Mouse (Mus musculus) neutrophil, adult 5-6 weeks (primary cell): Measurements from ENCODE around the gene Gtf2h2. TPM values are rescaled to one million over a fixed set of nuclear protein-coding genes. Genes with fewer than 3 reads are reported as not detected.
A peak's percentile ranks its signal among the peaks of the same experiment; 100 is the strongest.
"Not testable (repeated sequence)": the region's sequence is repeated elsewhere in the genome, so short reads cannot be mapped to it uniquely, and the experiment has no call there.

ENCODE experiments used
- ATAC-seq: fragments of 151-379, 151-347 bp; 2 replicates; pipeline ENCODE4 v1.8.0; 2017; ENCODE audit warnings: mild to moderate bottlenecking, moderate TSS enrichment; ENCODE audit not compliant: insufficient number of reproducible peaks, poor library complexity, low FRiP score, severe bottlenecking; ENCODE audit errors: extremely low read depth
- total RNA-seq: library from RNA; stranded (forward); fragments of 200-1000 nt; gene quantifications from 2 replicates; pipeline ENCODE4 v1.2.3, GENCODE M21; 2017

The Gtf2h2 gene
- total RNA-seq, result 64.0 and 70.1 TPM in 2 replicates

- ATAC-seq, result peak; percentile 91
These were observed at the start of gene Gtf2h2 for GRCm38 (mm10) chr13:100492061-100492787. Gene Gtf2h2 (minus strand): TSS chr13:100492579.

DNA sequence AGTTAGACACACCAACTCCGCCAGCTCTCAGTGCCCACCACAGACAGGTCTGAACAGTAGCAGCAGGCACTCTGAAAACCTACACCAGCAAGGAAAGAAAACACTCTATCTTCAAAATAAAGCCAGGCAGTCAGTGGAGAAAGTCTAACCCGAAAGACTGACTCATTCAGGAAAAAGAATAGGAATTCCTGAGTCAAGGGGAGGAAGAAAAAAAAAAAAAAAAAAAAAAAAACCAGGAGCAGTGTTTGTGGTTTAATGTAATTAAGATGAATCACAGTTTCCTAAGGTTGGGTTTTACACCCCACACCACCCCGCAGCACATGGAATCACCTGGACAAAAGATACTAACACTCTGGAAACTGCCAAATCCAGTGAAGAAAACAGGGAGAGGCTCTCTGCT, 43.8 kb upstream of the Gtf2h2 start:
- no peak for ATAC-seq

- no peak for ATAC-seq
These were observed 40.5 kb upstream of the Gtf2h2 start for GRCm38 (mm10) chr13:100532788-100533365.

DNA sequence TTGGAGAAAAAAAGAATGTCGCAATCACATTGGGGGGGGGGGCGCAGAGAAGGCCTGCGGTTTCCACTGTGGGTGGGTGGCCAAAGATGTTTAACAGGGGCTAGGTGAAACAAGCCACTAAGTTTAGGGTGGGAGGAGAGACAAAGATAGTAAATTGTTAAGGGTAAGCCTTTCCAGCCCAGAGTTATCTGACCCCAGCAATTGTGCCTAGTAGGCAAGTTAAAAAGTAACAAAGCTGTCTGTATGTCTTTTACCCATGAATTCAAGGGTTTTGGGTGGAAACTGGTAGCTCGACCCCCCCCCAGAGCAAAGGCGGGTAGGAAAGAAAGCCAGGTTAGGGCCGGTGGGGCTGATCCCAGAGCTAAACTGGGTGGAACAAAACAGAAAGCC, 34.3 kb upstream of the Gtf2h2 start:
- ATAC-seq, result no peak

DNA sequence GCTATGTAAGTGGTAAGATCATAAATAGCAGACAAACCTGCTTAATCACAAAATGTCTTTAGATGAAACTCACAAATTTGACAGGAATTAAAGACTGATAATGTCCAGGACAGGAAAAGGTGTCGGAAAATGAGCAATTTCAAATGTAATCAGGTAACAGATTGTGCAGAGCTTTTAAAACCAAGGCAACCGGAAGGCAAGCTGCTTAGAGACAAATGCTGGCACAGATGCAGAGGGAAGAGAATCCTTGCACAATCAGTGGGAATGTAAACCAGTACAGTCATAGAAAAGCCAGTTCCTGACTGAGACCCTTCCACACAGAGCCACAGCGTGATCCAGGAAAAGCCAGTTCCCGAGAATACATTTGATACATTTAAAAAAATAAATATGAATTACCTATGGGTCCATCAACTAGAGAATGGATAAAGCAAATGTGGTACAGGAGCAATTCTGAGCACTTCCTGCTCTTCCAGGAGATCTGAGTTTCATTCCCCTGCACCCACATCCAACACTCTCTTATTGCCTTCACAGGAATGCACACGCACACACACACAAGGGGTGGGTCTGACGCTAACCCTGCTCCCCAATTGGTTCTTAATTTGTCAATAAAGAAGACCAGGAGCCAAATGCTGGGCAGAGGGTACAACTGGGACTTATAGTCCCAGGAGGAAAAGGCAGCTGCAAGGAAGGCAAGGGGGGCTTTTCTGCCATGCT, 33.7 kb upstream of the Gtf2h2 start:
- no peak for ATAC-seq

DNA sequence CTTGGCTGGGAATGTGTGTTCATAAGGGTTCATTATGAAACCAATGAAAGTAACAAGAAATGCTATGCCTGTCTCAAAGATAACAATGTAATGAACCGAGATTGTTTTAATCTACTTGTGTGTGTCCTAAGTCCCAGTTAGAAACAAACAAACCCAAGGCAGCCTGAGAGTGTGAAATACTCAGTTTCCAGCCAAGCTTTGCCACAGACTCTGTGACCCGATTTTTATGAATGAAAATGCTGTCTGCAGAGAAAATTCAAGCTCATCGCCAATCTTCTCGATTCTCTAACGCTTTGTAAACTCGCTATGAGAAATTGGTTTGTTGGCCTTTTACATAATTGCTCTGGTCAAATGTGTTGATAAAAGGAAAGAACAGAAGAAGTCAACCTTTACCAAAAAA, 32.5 kb upstream of the Gtf2h2 start:
- ATAC-seq, result no peak

- no peak for ATAC-seq
These were observed 31.3 kb upstream of the Gtf2h2 start for GRCm38 (mm10) chr13:100523698-100524097.

GRCm38 (mm10) chr13:100521724-100522591, 29.6 kb upstream of the Gtf2h2 start:
- no peak for ATAC-seq

- no peak for ATAC-seq
These were observed 26.8 kb upstream of the Gtf2h2 start for GRCm38 (mm10) chr13:100519162-100519561.

DNA sequence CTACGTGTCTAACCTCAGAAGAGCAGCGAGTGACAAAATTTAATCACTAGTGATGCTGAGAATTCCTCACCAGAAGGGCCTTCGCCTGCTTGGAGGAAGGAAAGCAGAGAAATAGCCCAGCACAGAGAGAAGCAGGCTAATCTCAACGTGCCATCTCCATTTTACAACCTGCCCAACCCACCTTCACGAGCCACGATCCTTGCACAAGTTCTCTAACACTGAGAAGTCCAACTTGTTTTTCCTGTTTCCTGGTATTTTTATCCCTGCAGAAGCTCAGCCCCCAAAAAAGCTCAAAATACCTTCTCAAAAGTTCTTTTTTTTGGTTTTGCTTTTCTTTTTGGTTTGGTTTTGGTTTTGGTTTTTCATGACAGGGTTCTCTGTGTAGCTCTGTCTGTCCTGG, 25.8 kb upstream of the Gtf2h2 start:
- ATAC-seq, result no peak

DNA sequence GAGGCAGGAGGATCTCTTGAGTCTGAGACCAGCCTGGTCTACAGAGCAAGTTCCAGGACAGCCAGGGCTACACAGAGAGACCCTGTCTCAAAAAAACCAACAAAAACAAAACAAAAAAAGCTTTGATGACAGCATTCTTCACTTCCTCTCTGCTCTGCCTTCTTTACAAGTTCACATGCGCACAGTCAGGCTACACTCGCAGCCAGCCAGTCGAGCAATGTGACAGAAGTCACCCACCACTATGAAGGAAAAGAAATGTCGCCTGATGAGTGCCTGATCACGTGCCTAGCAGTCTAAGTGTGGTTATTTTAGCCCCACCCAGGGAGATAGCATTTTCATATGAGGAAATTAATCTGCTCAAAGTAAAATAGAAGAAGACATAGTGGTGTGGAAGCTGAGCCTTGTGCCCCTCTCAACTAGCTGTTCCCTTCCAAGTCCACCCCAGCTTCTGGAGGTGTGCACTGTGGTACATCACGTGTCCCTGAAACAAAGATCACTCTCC, 25.3 kb upstream of the Gtf2h2 start:
- no peak for ATAC-seq

DNA sequence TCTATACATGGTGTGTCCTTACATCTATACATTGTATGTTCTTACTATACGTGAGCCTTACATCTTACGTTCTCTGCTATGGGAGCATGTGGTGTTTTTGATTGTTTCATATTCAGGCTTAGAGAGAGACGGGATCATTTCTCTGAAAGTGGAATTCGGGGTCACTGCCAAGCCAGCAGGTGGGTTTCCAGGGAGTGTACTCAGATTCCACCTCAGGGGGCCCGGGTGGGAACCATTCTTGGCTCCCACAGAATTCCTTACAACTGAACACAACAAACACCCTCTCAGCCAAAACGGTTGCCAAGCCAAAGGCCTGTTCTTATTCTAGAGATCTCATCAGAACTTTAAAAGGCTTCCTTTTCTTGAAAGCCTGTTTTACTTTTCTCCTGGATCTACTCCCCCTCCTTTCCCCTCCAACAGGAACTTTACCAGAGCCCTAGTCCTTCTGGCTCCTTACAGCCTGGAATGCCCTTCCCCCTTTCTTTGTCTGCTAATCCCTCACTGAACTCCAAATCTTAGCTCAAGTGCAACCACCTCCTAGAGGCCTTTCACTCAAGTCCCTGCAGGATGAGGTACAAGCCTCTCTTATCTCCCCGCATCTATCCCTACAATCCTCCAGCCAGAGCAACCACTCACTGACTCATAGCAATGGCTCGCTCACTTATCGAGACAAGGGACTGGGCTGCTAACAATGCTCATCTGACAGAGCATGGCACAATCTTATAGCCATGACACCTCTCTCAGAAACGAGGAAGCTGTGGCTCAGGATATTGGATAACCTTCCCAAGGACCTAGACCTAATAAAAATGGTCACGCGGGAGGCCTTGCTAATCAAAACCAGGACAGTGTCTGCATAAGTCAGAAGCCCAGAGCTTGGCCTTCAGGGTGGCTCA, 24.1 kb upstream of the Gtf2h2 start:
- ATAC-seq, result no peak

- ATAC-seq, result no peak
These were observed 20.4 kb upstream of the Gtf2h2 start for GRCm38 (mm10) chr13:100512792-100513191.

GRCm38 (mm10) chr13:100511860-100512364, 19.5 kb upstream of the Gtf2h2 start:
- no peak for ATAC-seq

DNA sequence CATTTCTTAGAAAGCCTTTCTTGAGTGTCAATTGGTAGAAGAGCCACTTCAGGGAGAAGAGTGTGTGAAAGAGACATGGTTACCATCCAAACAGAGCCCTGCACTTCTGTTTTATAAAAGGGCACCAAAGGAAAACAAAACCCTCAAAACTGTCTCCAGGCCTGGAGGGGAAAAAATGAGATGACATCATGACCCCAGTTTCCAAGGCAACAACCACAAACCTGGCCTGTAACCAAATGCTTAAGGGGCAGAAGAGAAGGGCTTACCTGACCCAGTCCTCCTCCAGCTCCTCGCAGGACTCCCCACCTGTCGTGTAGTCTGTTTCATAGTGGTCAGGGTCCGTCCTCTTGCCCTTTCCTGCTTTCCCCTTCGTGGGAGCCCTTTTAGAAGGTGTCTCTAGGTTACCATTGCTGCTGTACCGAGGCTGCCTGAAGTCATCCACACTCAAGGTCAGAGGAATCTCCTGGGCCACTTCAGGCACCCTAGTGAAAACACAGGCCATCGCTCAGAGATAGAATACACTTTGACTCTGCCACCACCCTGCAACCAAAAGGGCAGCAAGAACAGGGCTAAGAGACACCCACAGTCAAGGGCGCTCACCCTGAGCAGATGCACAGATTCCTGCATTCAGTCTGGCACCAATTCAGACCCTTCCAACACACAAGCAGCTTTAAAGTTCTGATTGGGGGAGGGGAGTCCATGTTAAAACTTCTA, 18.9 kb upstream of the Gtf2h2 start:
- ATAC-seq, result no peak

- not testable (repeated sequence) for ATAC-seq
These were observed 7.2 kb upstream of the Gtf2h2 start for GRCm38 (mm10) chr13:100499625-100500024.

DNA sequence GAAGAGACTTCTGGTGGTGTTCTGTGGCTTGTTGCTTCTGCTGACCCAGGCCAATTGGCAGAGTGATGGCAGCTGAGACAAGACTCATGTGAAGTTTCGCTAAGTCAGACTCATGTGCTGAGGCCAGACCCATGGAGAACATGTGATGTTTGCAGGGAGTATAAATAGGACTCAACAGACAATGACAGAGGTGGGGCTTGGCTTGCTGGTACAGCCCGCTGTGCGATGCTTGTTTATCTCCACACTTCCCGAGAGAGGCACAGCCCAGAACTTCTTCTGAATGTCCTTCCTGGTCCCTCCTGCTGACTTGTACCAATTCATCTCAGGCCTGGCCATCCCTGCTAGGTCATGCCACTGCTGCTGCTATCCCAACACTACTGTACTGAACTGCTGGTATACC, 3.0 kb upstream of the Gtf2h2 start:
- ATAC-seq, result no peak
